ENCODE assay signal across 24 mouse cellular contexts in the genomic region with DNA sequence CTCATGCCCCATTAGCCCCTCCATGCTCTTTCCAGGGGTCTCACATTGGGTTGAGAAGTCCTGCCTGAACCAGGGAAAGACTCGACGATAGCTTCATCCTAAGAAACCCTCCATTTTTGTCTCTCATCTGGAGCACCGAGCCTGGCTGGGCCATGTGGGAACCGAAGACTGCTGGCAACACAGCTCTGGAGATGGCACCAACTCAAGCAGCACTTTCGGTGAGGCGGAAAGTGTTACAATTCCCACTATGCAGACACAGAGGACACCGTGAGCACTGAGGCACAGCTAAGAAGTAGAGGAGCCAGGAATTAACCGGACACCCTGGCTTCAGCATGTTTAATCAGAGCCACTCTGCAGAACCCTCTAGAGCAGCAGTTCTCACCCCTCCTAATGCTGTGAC.
DNase-seq lines count a peak whose midpoint lies in the region; ATAC-seq and TF ChIP-seq lines count a peak whose summit lies in the region.
"Had no signal": no experiment of that assay in that cellular context is flagged by ENCODE, and none has a peak within 500 bp of the region (broad histone marks: within the 10 kb centered on the region; RNA-seq: fewer than 3 reads in every experiment).

No protein-coding gene starts in this region.

- no peak overlapping the region for H3K4me3 ChIP-seq in limb, embryonic 10.5 days
- H3K4me3 ChIP-seq: forebrain, embryonic 10.5 days; forebrain, embryonic 13.5 days; heart, adult 2 months; heart, embryonic 10.5 days; heart, embryonic 13.5 days; hindbrain, embryonic 12.5 days; hindbrain, embryonic 15.5 days had no signal

- WGBS in limb, embryonic 10.5 days, result 90% methylated on average over 8 of the region's 8 CpGs

- H3K27ac ChIP-seq in limb, embryonic 10.5 days, result no peak overlapping the region
- H3K27ac ChIP-seq: forebrain, embryonic 10.5 days; forebrain, embryonic 13.5 days; heart, adult 2 months; heart, embryonic 10.5 days; heart, embryonic 13.5 days; hindbrain, embryonic 12.5 days; hindbrain, embryonic 15.5 days had no signal

- TF ChIP-seq POLR2A in brain, embryonic 14.5 days (IDR thresholded peaks at IDR 0.05; ENCODE audit: borderline replicate concordance, extremely low read depth, insufficient read depth, insufficient read length, poor library complexity, severe bottlenecking), result no peak

- no peaks in the 10 kb centered on the region for H3K27me3 ChIP-seq in limb, embryonic 10.5 days (ENCODE audit: low read depth, poor library complexity, severe bottlenecking)
- H3K27me3 ChIP-seq: forebrain, embryonic 13.5 days; heart, embryonic 13.5 days; hindbrain, embryonic 12.5 days; hindbrain, embryonic 15.5 days had no signal

- DNase-seq in frontal cortex, adult 2 months (ENCODE audit: extremely low spot score in 1 of 2, low spot score in 1 of 2), result no peak
- peak; percentile 39 for DNase-seq in left cerebral cortex, postnatal 4 days
- DNase-seq in left cerebral cortex, postnatal 10 days (ENCODE audit: extremely low spot score in 1 of 2, low spot score in 2 of 2), result no peak
- DNase-seq in right cerebral cortex, adult 18-20 months, result peak; percentile 10
- DNase-seq in right cerebral cortex, adult 2 months (ENCODE audit: low spot score in 2 of 2), result no peak
- peak; percentile 12 for DNase-seq in brain, embryonic 14.5 days (ENCODE audit: low read depth)
- DNase-seq in limb, embryonic 10.5 days (ENCODE audit: low spot score), result no peak
- DNase-seq: adrenal gland, adult 2 months; adrenal gland, postnatal 14 days; cerebellum, adult 11-12 months; cerebellum, adult 8-10 months; gastrocnemius, postnatal 25 days; heart, adult 2 months; heart, postnatal 14 days had no signal

- peak; percentile 62 for ATAC-seq in frontal cortex, adult (ENCODE audit: low TSS enrichment)
- ATAC-seq: CD4-positive, CD25-positive, alpha-beta regulatory T cell, adult 4 months; forebrain, embryonic 13.5 days; forebrain, embryonic 16.5 days; inflammation-experienced regulatory T-cells, adult 6 months had no signal

- no peaks in the 10 kb centered on the region for H3K4me1 ChIP-seq in limb, embryonic 10.5 days
- H3K4me1 ChIP-seq: forebrain, embryonic 10.5 days; forebrain, embryonic 13.5 days; heart, embryonic 10.5 days; heart, embryonic 13.5 days; hindbrain, embryonic 12.5 days; hindbrain, embryonic 15.5 days had no signal

- no peak for TF ChIP-seq CTCF in brain, embryonic 14.5 days (IDR thresholded peaks at IDR 0.05; ENCODE audit: borderline replicate concordance, extremely low read depth, insufficient read depth, insufficient read length)

- H3K9me3 ChIP-seq in limb, embryonic 10.5 days (replicated peaks), result no peaks in the 10 kb centered on the region
- H3K9me3 ChIP-seq: forebrain, embryonic 10.5 days; forebrain, embryonic 13.5 days; heart, embryonic 10.5 days; heart, embryonic 13.5 days; hindbrain, embryonic 12.5 days; hindbrain, embryonic 15.5 days had no signal

- intact Hi-C loops in left cerebral cortex, postnatal 4 days (cut with DNase I), result no loop called here
- intact Hi-C loops in left cerebral cortex, postnatal 10 days (cut with DNase I), result no loop called here

- H3K36me3 ChIP-seq in limb, embryonic 10.5 days, result no peaks in the 10 kb centered on the region
- H3K36me3 ChIP-seq: forebrain, embryonic 10.5 days; heart, embryonic 10.5 days; heart, embryonic 13.5 days; hindbrain, embryonic 12.5 days; hindbrain, embryonic 15.5 days had no signal

Comparison
In these comparisons a context has a peak if more than half of its experiments do, and no peak if none do; other contexts are left out.
1. DNase-seq: peak in left cerebral cortex, postnatal 4 days (single experiment), right cerebral cortex, adult 18-20 months (single experiment) and brain, embryonic 14.5 days (single experiment); none in frontal cortex, adult 2 months (0 of 2), left cerebral cortex, postnatal 10 days (0 of 2), right cerebral cortex, adult 2 months (0 of 2) and limb, embryonic 10.5 days (single experiment).